Mouse (Mus musculus): ENCODE measurements around the gene Ddx39. TPM values are rescaled to one million over a fixed set of nuclear protein-coding genes. Genes with fewer than 3 reads are reported as not detected.

Gene Ddx39
- polyA plus RNA-seq, 1 experiment from 2014 or later: 299 TPM

Small RNAs within 50 kb of the gene (microRNA-seq; reads per million reads assigned to microRNA genes)
- not detected for gene Mir1668

Other genes starting within 250 kb of the Ddx39 start
- gene Olfr370, start 179.4 kb upstream of the Ddx39 start, polyA plus RNA-seq (2016; fragmentation: Nextera tagmentation; extraction: Ambion mirVana): not detected in 2 replicates
- gene Ndufb7, start 148.5 kb upstream of the Ddx39 start, polyA plus RNA-seq (2016; fragmentation: Nextera tagmentation; extraction: Ambion mirVana): 290 and 291 TPM in 2 replicates
- gene Tecr, start 107.2 kb upstream of the Ddx39 start, polyA plus RNA-seq (2016; fragmentation: Nextera tagmentation; extraction: Ambion mirVana): 371 and 378 TPM in 2 replicates
- 65.1 and 69.8 TPM in 2 replicates for gene Dnajb1, start 107.0 kb upstream of the Ddx39 start, polyA plus RNA-seq (2016; fragmentation: Nextera tagmentation; extraction: Ambion mirVana)
- gene Gipc1, start 62.5 kb upstream of the Ddx39 start, polyA plus RNA-seq (2016; fragmentation: Nextera tagmentation; extraction: Ambion mirVana): 80.0 and 80.4 TPM in 2 replicates
- 0.25 and 0.41 TPM in 2 replicates for gene Ptger1, start 48.5 kb upstream of the Ddx39 start, polyA plus RNA-seq (2016; fragmentation: Nextera tagmentation; extraction: Ambion mirVana)
- gene Pkn1, start 16.0 kb upstream of the Ddx39 start, polyA plus RNA-seq (2016; fragmentation: Nextera tagmentation; extraction: Ambion mirVana): 17.5 and 19.5 TPM in 2 replicates
- gene Adgre5, start 26.1 kb downstream of the Ddx39 start, polyA plus RNA-seq (2016; fragmentation: Nextera tagmentation; extraction: Ambion mirVana): 11.5 and 12.5 TPM in 2 replicates
- gene Adgrl1, start 184.9 kb downstream of the Ddx39 start, polyA plus RNA-seq (2016; fragmentation: Nextera tagmentation; extraction: Ambion mirVana): 4.9 and 5.3 TPM in 2 replicates
- gene Gm10644, start 240.0 kb downstream of the Ddx39 start, polyA plus RNA-seq (2016; fragmentation: Nextera tagmentation; extraction: Ambion mirVana): 0.15 and 0.16 TPM in 2 replicates
- gene Asf1b, start 240.3 kb downstream of the Ddx39 start, polyA plus RNA-seq (2016; fragmentation: Nextera tagmentation; extraction: Ambion mirVana): 113 and 116 TPM in 2 replicates